Mouse (Mus musculus) megakaryocyte, embryonic 14.5 days (primary cell): Measurements from ENCODE around the gene Pth2. TPM values are rescaled to one million over a fixed set of nuclear protein-coding genes. Genes with fewer than 3 reads are reported as not detected.
"Not testable (repeated sequence)": the region's sequence is repeated elsewhere in the genome, so short reads cannot be mapped to it uniquely, and the experiment has no call there.

Experiments
- H3K27me3 ChIP-seq: replicated peaks from 2 replicates; pipeline ENCODE3; 2012; ENCODE audit warnings: inconsistent platforms
- H3K36me3 ChIP-seq: replicated peaks from 2 replicates; pipeline ENCODE3; 2012; ENCODE audit warnings: low read length, inconsistent platforms, mixed read lengths
- H3K4me1 ChIP-seq: 2 replicates; pipeline ENCODE4 v1.6.1; 2012; ENCODE audit warnings: inconsistent platforms
- H3K4me3 ChIP-seq: replicated peaks from 2 replicates; pipeline ENCODE3; 2012; ENCODE audit warnings: moderate library complexity, mild to moderate bottlenecking, inconsistent platforms
- H3K9me3 ChIP-seq: 2 replicates; pipeline ENCODE4 v1.6.1; 2012; ENCODE audit warnings: inconsistent platforms
- FLI1 ChIP-seq: IDR thresholded peaks from 2 replicates; pipeline ENCODE4 v1.6.1; 2012; ENCODE audit warnings: low read length, inconsistent platforms, mixed read lengths
- GATA1 ChIP-seq: IDR thresholded peaks from 3 replicates; pipeline ENCODE4 v1.6.1; 2012; ENCODE audit warnings: mixed read lengths, low read length, inconsistent platforms, borderline replicate concordance
- polyA plus RNA-seq: library from polyadenylated mRNA; stranded (reverse); fragments of >175 nt; gene quantifications from 2 replicates; pipeline ENCODE4 v1.2.3, GENCODE M21; 2012; ENCODE audit warnings: low replicate concordance; ENCODE audit not compliant: insufficient read depth

Pth2 gene
- polyA plus RNA-seq, 1 experiment: not detected

- TF ChIP-seq FLI1 (no peak), GATA1 (no peak)
- Histone ChIP-seq H3K4me1 (peaks cover 41% of the 10 kb centered on the region), H3K4me3 (no peak overlapping the region), H3K36me3 (peaks cover 39% of the 10 kb centered on the region), H3K9me3 (no peaks in the 10 kb centered on the region), H3K27me3 (peaks cover 4% of the 10 kb centered on the region)
Measured at GRCm38 (mm10) chr7:45151303-45151702, 29.5 kb upstream of the Pth2 start.

GRCm38 (mm10) chr7:45153052-45153451 is 27.7 kb upstream of the Pth2 start:
- Histone ChIP-seq H3K36me3 (peaks cover 38% of the 10 kb centered on the region), H3K4me3 (peak overlapping the region; percentile 97), H3K4me1 (peaks cover 41% of the 10 kb centered on the region)
- H3K9me3 ChIP-seq, H3K27me3 ChIP-seq: not testable (repeated sequence)

GRCm38 (mm10) chr7:45153586-45153985 is 27.2 kb upstream of the Pth2 start:
- Histone ChIP-seq H3K4me1 (peaks cover 37% of the 10 kb centered on the region), H3K9me3 (no peaks in the 10 kb centered on the region), H3K4me3 (peak overlapping the region; percentile 97), H3K36me3 (peaks cover 38% of the 10 kb centered on the region), H3K27me3 (no peaks in the 10 kb centered on the region)
- no peak for TF ChIP-seq GATA1
- TF ChIP-seq FLI1: no peak

GRCm38 (mm10) chr7:45154096-45154992 is 26.5 kb upstream of the Pth2 start, which contains the start of the genes Pih1d1 and Aldh16a1:
Pih1d1 (plus strand) TSS chr7:45154303.
Aldh16a1 (minus strand) TSS chr7:45154584.
- H3K4me1 ChIP-seq: peaks cover 31% of the 10 kb centered on the region
- H3K36me3 ChIP-seq: peaks cover 38% of the 10 kb centered on the region
- TF ChIP-seq GATA1 (no peak), FLI1 (no peak)

GRCm38 (mm10) chr7:45154993-45155514 is 25.7 kb upstream of the Pth2 start:
- Histone ChIP-seq H3K9me3 (no peaks in the 10 kb centered on the region), H3K27me3 (peaks cover 1% of the 10 kb centered on the region), H3K36me3 (peaks cover 44% of the 10 kb centered on the region), H3K4me3 (peak overlapping the region; percentile 97), H3K4me1 (peaks cover 30% of the 10 kb centered on the region)
- TF ChIP-seq FLI1 (no peak), GATA1 (no peak)

More at GRCm38 (mm10) chr7:45154096-45154992, 26.5 kb upstream of the Pth2 start, which contains the start of the genes Pih1d1 and Aldh16a1:
- Histone ChIP-seq H3K27me3 (peaks cover 1% of the 10 kb centered on the region), H3K9me3 (no peaks in the 10 kb centered on the region), H3K4me3 (peak within 1 kb of the TSS; percentile 97)

GRCm38 (mm10) chr7:45155590-45155989 is 25.2 kb upstream of the Pth2 start:
- H3K36me3 ChIP-seq: peaks cover 47% of the 10 kb centered on the region
- peaks cover 25% of the 10 kb centered on the region for H3K4me1 ChIP-seq
- no peaks in the 10 kb centered on the region for H3K9me3 ChIP-seq
- no peak overlapping the region for H3K4me3 ChIP-seq
- TF ChIP-seq GATA1: no peak
- TF ChIP-seq FLI1: no peak
- peaks cover 1% of the 10 kb centered on the region for H3K27me3 ChIP-seq

GRCm38 (mm10) chr7:45156206-45156605 is 24.6 kb upstream of the Pth2 start:
- no peak overlapping the region for H3K4me3 ChIP-seq
- H3K4me1 ChIP-seq: peaks cover 19% of the 10 kb centered on the region
- H3K9me3 ChIP-seq: no peaks in the 10 kb centered on the region
- peaks cover 1% of the 10 kb centered on the region for H3K27me3 ChIP-seq
- peaks cover 50% of the 10 kb centered on the region for H3K36me3 ChIP-seq
- TF ChIP-seq FLI1 (no peak), GATA1 (no peak)

GRCm38 (mm10) chr7:45157459-45157858 is 23.3 kb upstream of the Pth2 start:
- peaks cover 28% of the 10 kb centered on the region for H3K4me1 ChIP-seq
- no peaks in the 10 kb centered on the region for H3K9me3 ChIP-seq
- peak overlapping the region; percentile 56 for H3K4me3 ChIP-seq
- peaks cover 3% of the 10 kb centered on the region for H3K27me3 ChIP-seq
- TF ChIP-seq FLI1 (no peak), GATA1 (no peak)
- H3K36me3 ChIP-seq: peaks cover 50% of the 10 kb centered on the region

GRCm38 (mm10) chr7:45158991-45159390 is 21.8 kb upstream of the Pth2 start:
- H3K27me3 ChIP-seq: peaks cover 18% of the 10 kb centered on the region
- H3K4me1 ChIP-seq: peaks cover 34% of the 10 kb centered on the region
- no peak overlapping the region for H3K4me3 ChIP-seq
- TF ChIP-seq FLI1 (no peak), GATA1 (no peak)
- peaks cover 50% of the 10 kb centered on the region for H3K36me3 ChIP-seq
- no peaks in the 10 kb centered on the region for H3K9me3 ChIP-seq

- peaks cover 36% of the 10 kb centered on the region for H3K4me1 ChIP-seq
- no peaks in the 10 kb centered on the region for H3K9me3 ChIP-seq
- H3K4me3 ChIP-seq: no peak overlapping the region
- peaks cover 31% of the 10 kb centered on the region for H3K27me3 ChIP-seq
- no peak for TF ChIP-seq FLI1
- TF ChIP-seq GATA1: no peak
- H3K36me3 ChIP-seq: peaks cover 50% of the 10 kb centered on the region
Measured at GRCm38 (mm10) chr7:45160316-45160800, 20.4 kb upstream of the Pth2 start.
